16 mouse cellular contexts compared by ENCODE assay signal in the genomic region with DNA sequence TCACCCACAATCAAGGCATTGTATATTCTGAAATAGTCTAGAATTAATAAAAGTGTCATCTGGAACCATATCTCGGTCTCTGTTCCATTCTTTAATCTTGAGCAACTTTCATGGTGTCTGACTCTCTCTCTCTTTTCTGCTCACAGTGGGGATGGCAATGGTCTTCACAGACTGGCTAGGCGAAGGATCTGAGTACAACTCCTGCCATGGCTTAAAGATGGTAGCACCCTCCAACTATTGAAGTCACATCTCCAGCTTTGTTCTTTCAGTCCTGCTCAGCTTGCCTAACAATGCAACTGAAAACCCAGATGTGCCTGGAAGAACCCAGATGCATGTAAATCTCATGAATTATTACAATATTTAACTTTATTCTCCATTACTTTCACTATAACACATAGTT. TPM values are rescaled to one million over a fixed set of nuclear protein-coding genes. Genes with fewer than 3 reads are reported as not detected.
DNase-seq lines count a peak whose midpoint lies in the region; ATAC-seq and TF ChIP-seq lines count a peak whose summit lies in the region.
"Had no signal": no experiment of that assay in that cellular context is flagged by ENCODE, and none has a peak within 500 bp of the region (broad histone marks: within the 10 kb centered on the region; RNA-seq: fewer than 3 reads in every experiment).

No protein-coding gene starts in this region.

- peak overlapping the region; percentile 20; the same call in 1 of the 2 replicates for H3K27ac ChIP-seq in hindbrain, embryonic 14.5 days
- no peak overlapping the region for H3K27ac ChIP-seq in hindbrain, embryonic 11.5 days (ENCODE audit: low read depth, low read length)
- peak overlapping the region; percentile 62; the same call in 1 of the 2 replicates for H3K27ac ChIP-seq in liver, adult 2 months (replicated peaks; ENCODE audit: insufficient read depth, low read depth, low read length)
- H3K27ac ChIP-seq in liver, embryonic 12.5 days = no peak overlapping the region
- H3K27ac ChIP-seq: embryonic facial prominence, embryonic 12.5 days; heart, embryonic 15.5 days; kidney, embryonic 15.5 days had no signal

- H3K9me3 ChIP-seq in hindbrain, embryonic 14.5 days (ENCODE audit: control insufficient read depth, low read length) = no peaks in the 10 kb centered on the region
- H3K9me3 ChIP-seq in hindbrain, embryonic 11.5 days (ENCODE audit: control insufficient read depth, low read length) = no peaks in the 10 kb centered on the region
- H3K9me3 ChIP-seq in liver, embryonic 12.5 days (replicated peaks) = no peaks in the 10 kb centered on the region
- H3K9me3 ChIP-seq: embryonic facial prominence, embryonic 12.5 days; heart, embryonic 15.5 days; kidney, embryonic 15.5 days; megakaryocyte, embryonic 14.5 days had no signal

- no peak for TF ChIP-seq POLR2A in liver, adult 2 months (IDR thresholded peaks at IDR 0.05; ENCODE audit: extremely low read depth, insufficient read depth, low read length)
- TF ChIP-seq POLR2A in myocyte (IDR thresholded peaks at IDR 0.05; ENCODE audit: insufficient read length, low read depth) = no peak

- no peaks in the 10 kb centered on the region for H3K36me3 ChIP-seq in hindbrain, embryonic 14.5 days (replicated peaks; ENCODE audit: control insufficient read depth, insufficient read depth)
- H3K36me3 ChIP-seq in hindbrain, embryonic 11.5 days (ENCODE audit: control insufficient read depth, insufficient read depth, low read length) = no peaks in the 10 kb centered on the region
- H3K36me3 ChIP-seq in liver, adult 2 months (ENCODE audit: control insufficient read depth, insufficient read depth, low read length) = no peaks in the 10 kb centered on the region
- no peaks in the 10 kb centered on the region for H3K36me3 ChIP-seq in liver, embryonic 12.5 days
- no peaks in the 10 kb centered on the region for H3K36me3 ChIP-seq in myocyte (ENCODE audit: control insufficient read depth, insufficient read depth)
- H3K36me3 ChIP-seq: embryonic facial prominence, embryonic 12.5 days; heart, embryonic 15.5 days; kidney, embryonic 15.5 days had no signal

- no peaks in the 10 kb centered on the region for H3K4me1 ChIP-seq in hindbrain, embryonic 14.5 days (replicated peaks; ENCODE audit: control insufficient read depth, insufficient read depth, low read length)
- H3K4me1 ChIP-seq in hindbrain, embryonic 11.5 days (replicated peaks; ENCODE audit: control insufficient read depth, insufficient read depth, low read length) = no peaks in the 10 kb centered on the region
- peaks cover 27% of the 10 kb centered on the region for H3K4me1 ChIP-seq in liver, adult 2 months (ENCODE audit: control insufficient read depth, insufficient read depth, low read length)
- peaks cover 11% of the 10 kb centered on the region for H3K4me1 ChIP-seq in liver, embryonic 12.5 days
- H3K4me1 ChIP-seq: embryonic facial prominence, embryonic 12.5 days; heart, embryonic 15.5 days; kidney, embryonic 15.5 days; megakaryocyte, embryonic 14.5 days had no signal

- ATAC-seq in hindbrain, embryonic 14.5 days (ENCODE audit: low FRiP score) = no peak
- no peak for ATAC-seq in hindbrain, embryonic 11.5 days (ENCODE audit: low FRiP score)
- ATAC-seq in liver, embryonic 12.5 days = no peak
- ATAC-seq: intestine, postnatal 0 days had no signal

- no peak for TF ChIP-seq CTCF in liver, adult 2 months (IDR thresholded peaks at IDR 0.05; ENCODE audit: low read depth, low read length)

- 77% methylated on average over 2 of the region's 2 CpGs for WGBS in hindbrain, embryonic 14.5 days
- 91% methylated on average over 2 of the region's 2 CpGs for WGBS in hindbrain, embryonic 11.5 days
- WGBS in liver, adult 2 months = 100% methylated on average over 2 of the region's 2 CpGs
- 57% methylated on average over 2 of the region's 2 CpGs for WGBS in liver, embryonic 12.5 days (ENCODE audit: insufficient replicate concordance)

- no peak for DNase-seq in hindbrain, embryonic 14.5 days (ENCODE audit: low spot score)
- no peak for DNase-seq in hindbrain, embryonic 11.5 days (ENCODE audit: low spot score)
- no peak for DNase-seq in liver, adult 2 months (ENCODE audit: extremely low read depth, low read depth, low spot score)
- DNase-seq in brain, adult 2 months (ENCODE audit: low read depth, low spot score) = peak; percentile 17
- no peak for DNase-seq in cerebellum, adult 9-10 months
- DNase-seq: adrenal gland, adult 2 months; gastrocnemius, postnatal 25 days; kidney, postnatal 4 days; lung, adult 2 months had no signal

- no peaks in the 10 kb centered on the region for H3K27me3 ChIP-seq in hindbrain, embryonic 14.5 days (ENCODE audit: control insufficient read depth, insufficient read depth, low read length)
- H3K27me3 ChIP-seq in hindbrain, embryonic 11.5 days (ENCODE audit: control insufficient read depth, insufficient read depth, low read length) = no peaks in the 10 kb centered on the region
- no peaks in the 10 kb centered on the region for H3K27me3 ChIP-seq in liver, adult 2 months (ENCODE audit: control insufficient read depth, insufficient read depth, low read length)
- H3K27me3 ChIP-seq in liver, embryonic 12.5 days (replicated peaks) = peaks cover 7% of the 10 kb centered on the region; the same call in 1 of the 2 replicates
- no peaks in the 10 kb centered on the region for H3K27me3 ChIP-seq in myocyte (ENCODE audit: control insufficient read depth, insufficient read depth, insufficient read length)
- H3K27me3 ChIP-seq: embryonic facial prominence, embryonic 12.5 days; heart, embryonic 15.5 days; kidney, embryonic 15.5 days had no signal

- no peak overlapping the region for H3K9ac ChIP-seq in hindbrain, embryonic 14.5 days
- H3K9ac ChIP-seq in hindbrain, embryonic 11.5 days (ENCODE audit: low read depth, low read length) = no peak overlapping the region
- no peak overlapping the region for H3K9ac ChIP-seq in liver, adult 2 months (ENCODE audit: low read depth, low read length)
- no peak overlapping the region for H3K9ac ChIP-seq in liver, embryonic 12.5 days
- H3K9ac ChIP-seq: embryonic facial prominence, embryonic 12.5 days; heart, embryonic 15.5 days; kidney, embryonic 15.5 days had no signal

- H3K4me2 ChIP-seq in hindbrain, embryonic 14.5 days (replicated peaks) = no peak overlapping the region
- H3K4me2 ChIP-seq in hindbrain, embryonic 11.5 days (replicated peaks; ENCODE audit: low read depth, low read length) = no peak overlapping the region
- no peak overlapping the region for H3K4me2 ChIP-seq in liver, embryonic 12.5 days
- peak overlapping the region; percentile 49 for H3K4me2 ChIP-seq in myocyte (ENCODE audit: low read depth)
- H3K4me2 ChIP-seq: embryonic facial prominence, embryonic 12.5 days; heart, embryonic 15.5 days; kidney, embryonic 15.5 days had no signal

- H3K79me2 ChIP-seq in liver, adult 2 months (ENCODE audit: control insufficient read depth, insufficient read depth, low read length) = no peaks in the 10 kb centered on the region
- no peaks in the 10 kb centered on the region for H3K79me2 ChIP-seq in myocyte (ENCODE audit: control insufficient read depth, insufficient read depth)

- no peak overlapping the region for H3K4me3 ChIP-seq in hindbrain, embryonic 14.5 days (replicated peaks; ENCODE audit: low read length)
- H3K4me3 ChIP-seq in hindbrain, embryonic 11.5 days (ENCODE audit: low read depth, low read length) = no peak overlapping the region
- H3K4me3 ChIP-seq in liver, adult 2 months (ENCODE audit: insufficient read depth, low read depth, low read length) = no peak overlapping the region
- H3K4me3 ChIP-seq in liver, embryonic 12.5 days = no peak overlapping the region
- no peak overlapping the region for H3K4me3 ChIP-seq in myocyte
- H3K4me3 ChIP-seq: embryonic facial prominence, embryonic 12.5 days; heart, embryonic 15.5 days; kidney, embryonic 15.5 days; megakaryocyte, embryonic 14.5 days had no signal

- H3ac ChIP-seq in myocyte (ENCODE audit: control insufficient read depth, insufficient read length) = no peak overlapping the region

TF ChIP-seq in myocyte, 11 proteins besides CTCF, POLR2A, EP300 and RAD21:
- no peak for TF ChIP-seq SRF (IDR thresholded peaks at IDR 0.05; ENCODE audit: control insufficient read depth, insufficient read length, low read depth)
- no peak for TF ChIP-seq CEBPB (IDR thresholded peaks at IDR 0.05; ENCODE audit: insufficient read depth, poor library complexity, severe bottlenecking)
- TF ChIP-seq POLR2AphosphoS2 (IDR thresholded peaks at IDR 0.05; ENCODE audit: insufficient read length, low read depth) = no peak
- no peak for TF ChIP-seq USF1 (IDR thresholded peaks at IDR 0.05; ENCODE audit: low read depth)
- no peak for TF ChIP-seq MYOD1 (IDR thresholded peaks at IDR 0.05; ENCODE audit: control insufficient read depth in 1 of 3, insufficient read length in 2 of 3, low read depth in 2 of 3)
- no peak for TF ChIP-seq MAX (IDR thresholded peaks at IDR 0.05; ENCODE audit: low read depth)
- TF ChIP-seq E2F4 (IDR thresholded peaks at IDR 0.05; ENCODE audit: insufficient read depth) = no peak
- TF ChIP-seq REST (IDR thresholded peaks at IDR 0.05; ENCODE audit: insufficient read depth, insufficient read length) = no peak
- no peak for TF ChIP-seq TCF3 (IDR thresholded peaks at IDR 0.05; ENCODE audit: insufficient read length, low read depth)
- no peak for TF ChIP-seq MYOG (IDR thresholded peaks at IDR 0.05; ENCODE audit: control insufficient read depth in 1 of 3, insufficient read depth in 1 of 3, insufficient read length in 2 of 3, low read depth in 2 of 3)
- TF ChIP-seq TCF12 (IDR thresholded peaks at IDR 0.05; ENCODE audit: insufficient read depth, poor library complexity, severe bottlenecking) = no peak

RNA-seq across cellular contexts. Expression of a gene that starts 38.6 kb away (rescaled TPM):
- 7.2 and 8.6 TPM in 2 replicates for polyA plus RNA-seq in hindbrain, embryonic 14.5 days (2014; fragmentation: Nextera tagmentation; extraction: Ambion mirVana)
- 8.0 and 10.3 TPM in 2 replicates for polyA plus RNA-seq in hindbrain, embryonic 11.5 days (2014; fragmentation: Nextera tagmentation; extraction: Ambion mirVana)
- total RNA-seq in liver, adult 2 months (2014; rRNA removed) = 0.40 and 0.46 TPM in 2 replicates
- not detected in 2 replicates for polyA plus RNA-seq in liver, adult 2 months (2012; rRNA removed)
- 2.1 and 2.2 TPM in 2 replicates for polyA plus RNA-seq in liver, embryonic 12.5 days (2016; fragmentation: Nextera tagmentation; extraction: Ambion mirVana)
- polyA plus RNA-seq in myocyte (2012; fragmentation: generic; extraction: Trizol) = 5.0 TPM
- polyA plus RNA-seq: adrenal gland, adult 2 months had no signal

Comparison
In these comparisons a context has a peak if more than half of its experiments do, and no peak if none do; other contexts are left out.
1. H3K27ac ChIP-seq: peak in hindbrain, embryonic 14.5 days (single experiment) and liver, adult 2 months (single experiment); none in hindbrain, embryonic 11.5 days (single experiment) and liver, embryonic 12.5 days (single experiment).